In genomic region chr11:69428751-69429150, GRCm38 (mm10) we compare ENCODE assay signal across 8 mouse cellular contexts. TPM values are rescaled to one million over a fixed set of nuclear protein-coding genes. Genes with fewer than 3 reads are reported as not detected.
DNase-seq lines count a peak whose midpoint lies in the region; ATAC-seq and TF ChIP-seq lines count a peak whose summit lies in the region.

No protein-coding gene starts in this region.

- H3K9ac ChIP-seq in intestine, embryonic 15.5 days, result no peak overlapping the region
- no peak overlapping the region for H3K9ac ChIP-seq in lung, embryonic 16.5 days (ENCODE audit: low read length)

- ATAC-seq in intestine, embryonic 15.5 days, result peak; percentile 32
- ATAC-seq in lung, embryonic 16.5 days (ENCODE audit: low read depth), result peak; percentile 63; the same call in 1 of the 2 replicates
- no peak for ATAC-seq in erythroblast, adult 5-6 weeks (replicated peaks; ENCODE audit: low FRiP score, poor library complexity, severe bottlenecking)

- H3K27ac ChIP-seq in intestine, embryonic 15.5 days, result no peak overlapping the region
- H3K27ac ChIP-seq in lung, embryonic 16.5 days (ENCODE audit: low read length), result peak overlapping the region; percentile 61
- no peak overlapping the region for H3K27ac ChIP-seq in left cerebral cortex, adult 2 months

- peaks cover 12% of the 10 kb centered on the region for H3K4me1 ChIP-seq in intestine, embryonic 15.5 days (replicated peaks)
- peaks cover 14% of the 10 kb centered on the region for H3K4me1 ChIP-seq in lung, embryonic 16.5 days (replicated peaks; ENCODE audit: control insufficient read depth, insufficient read depth, low read length)

- no peak overlapping the region for H3K4me2 ChIP-seq in intestine, embryonic 15.5 days (replicated peaks)
- H3K4me2 ChIP-seq in lung, embryonic 16.5 days (ENCODE audit: low read depth, low read length), result no peak overlapping the region

- no peaks in the 10 kb centered on the region for H3K9me3 ChIP-seq in intestine, embryonic 15.5 days
- no peaks in the 10 kb centered on the region for H3K9me3 ChIP-seq in lung, embryonic 16.5 days (ENCODE audit: control insufficient read depth, low read length)

- no peaks in the 10 kb centered on the region for H3K36me3 ChIP-seq in intestine, embryonic 15.5 days
- H3K36me3 ChIP-seq in lung, embryonic 16.5 days (ENCODE audit: control insufficient read depth, insufficient read depth, low read length), result no peaks in the 10 kb centered on the region

- no peaks in the 10 kb centered on the region for H3K27me3 ChIP-seq in intestine, embryonic 15.5 days (replicated peaks)
- H3K27me3 ChIP-seq in lung, embryonic 16.5 days (ENCODE audit: control insufficient read depth, insufficient read depth, low read depth, low read length), result no peaks in the 10 kb centered on the region

- WGBS in intestine, embryonic 15.5 days, result 14% methylated on average over 4 of the region's 4 CpGs
- WGBS in lung, embryonic 16.5 days, result 15% methylated on average over 4 of the region's 4 CpGs

- TF ChIP-seq CTCF in left cerebral cortex, adult 2 months (IDR thresholded peaks at IDR 0.05), result no peak

- peak; percentile 58 to 67 for DNase-seq in adrenal gland, adult (ENCODE audit: inconsistent age in 2 of 2, low spot score in 1 of 2)
- no peak for DNase-seq in adrenal gland, adult 8-10 months
- DNase-seq in CD4-positive helper T cell, adult 2 months (ENCODE audit: low read depth, low spot score), result peak; percentile 40
- DNase-seq in left cerebral cortex, adult 2 months (ENCODE audit: extremely low spot score in 1 of 2, low spot score in 2 of 2), result no peak
- DNase-seq in right cerebral cortex, postnatal 14 days, result no peak

- intact Hi-C loops in left cerebral cortex, adult 2 months (cut with DNase I), result no loop called here

- H3K4me3 ChIP-seq in intestine, embryonic 15.5 days (replicated peaks), result no peak overlapping the region
- no peak overlapping the region for H3K4me3 ChIP-seq in lung, embryonic 16.5 days (ENCODE audit: low read length)
- H3K4me3 ChIP-seq in left cerebral cortex, adult 2 months, result no peak overlapping the region

RNA-seq across cellular contexts. Expression of gene Kdm6b, which starts 15.3 kb away (rescaled TPM):
- total RNA-seq in adrenal gland, adult 8-10 months (2022), result 10 to 100 TPM; 20.4 to 44.2 (median 35.1) TPM
- 23.7 and 24.3 TPM in 2 replicates for polyA plus RNA-seq in intestine, embryonic 15.5 days (2015; fragmentation: Nextera tagmentation; extraction: Ambion mirVana)
- 25.2 and 26.0 TPM in 2 replicates for polyA plus RNA-seq in lung, embryonic 16.5 days (2015; fragmentation: Nextera tagmentation; extraction: Ambion mirVana)
- total RNA-seq in erythroblast, adult 5-6 weeks (2015; ENCODE audit: low replicate concordance), result 5.8 and 8.2 TPM in 2 replicates
- total RNA-seq in erythroblast, adult 5-6 weeks (2017; ENCODE audit: low replicate concordance), result 0.84 and 1.5 TPM in 2 replicates
- total RNA-seq in left cerebral cortex, adult 2 months (2021), result 10 to 100 TPM; 31.1 to 45.3 TPM

RNA-seq across cellular contexts. Expression of gene Tmem88, which starts 30.7 kb away (rescaled TPM):
- 10 to 100 TPM in 2 of 4 experiments, 1 to 10 TPM in 2; 6.3 to 16.0 (median 10.4) TPM for total RNA-seq in adrenal gland, adult 8-10 months (2022)
- 30.7 and 32.1 TPM in 2 replicates for polyA plus RNA-seq in intestine, embryonic 15.5 days (2015; fragmentation: Nextera tagmentation; extraction: Ambion mirVana)
- polyA plus RNA-seq in lung, embryonic 16.5 days (2015; fragmentation: Nextera tagmentation; extraction: Ambion mirVana), result 54.7 and 57.4 TPM in 2 replicates
- not detected in 2 replicates for total RNA-seq in erythroblast, adult 5-6 weeks (2015; ENCODE audit: low replicate concordance)
- not detected in 2 replicates for total RNA-seq in erythroblast, adult 5-6 weeks (2017; ENCODE audit: low replicate concordance)
- 1 to 10 TPM; 2.9 to 3.8 TPM for total RNA-seq in left cerebral cortex, adult 2 months (2021)

RNA-seq across cellular contexts. Expression of gene Cyb5d1, which starts 33.3 kb away (rescaled TPM):
- 10 to 100 TPM; 53.9 to 65.7 (median 60.5) TPM for total RNA-seq in adrenal gland, adult 8-10 months (2022)
- polyA plus RNA-seq in intestine, embryonic 15.5 days (2015; fragmentation: Nextera tagmentation; extraction: Ambion mirVana), result 22.7 and 24.8 TPM in 2 replicates
- polyA plus RNA-seq in lung, embryonic 16.5 days (2015; fragmentation: Nextera tagmentation; extraction: Ambion mirVana), result 32.3 and 32.6 TPM in 2 replicates
- 12.5 and 16.1 TPM in 2 replicates for total RNA-seq in erythroblast, adult 5-6 weeks (2015; ENCODE audit: low replicate concordance)
- total RNA-seq in erythroblast, adult 5-6 weeks (2017; ENCODE audit: low replicate concordance), result 23.5 and 31.4 TPM in 2 replicates
- total RNA-seq in left cerebral cortex, adult 2 months (2021), result 10 to 100 TPM; 40.7 to 45.6 TPM

RNA-seq across cellular contexts. Expression of gene Naa38, which starts 33.5 kb away (rescaled TPM):
- total RNA-seq in adrenal gland, adult 8-10 months (2022), result 100 to 1,000 TPM; 138 to 160 (median 154) TPM
- 154 and 182 TPM in 2 replicates for polyA plus RNA-seq in intestine, embryonic 15.5 days (2015; fragmentation: Nextera tagmentation; extraction: Ambion mirVana)
- polyA plus RNA-seq in lung, embryonic 16.5 days (2015; fragmentation: Nextera tagmentation; extraction: Ambion mirVana), result 158 and 165 TPM in 2 replicates
- 25.6 and 30.3 TPM in 2 replicates for total RNA-seq in erythroblast, adult 5-6 weeks (2015; ENCODE audit: low replicate concordance)
- 18.5 and 25.2 TPM in 2 replicates for total RNA-seq in erythroblast, adult 5-6 weeks (2017; ENCODE audit: low replicate concordance)
- 100 to 1,000 TPM in 1 of 2 experiments, 10 to 100 TPM in 1; 94.0 to 113 TPM for total RNA-seq in left cerebral cortex, adult 2 months (2021)

RNA-seq across cellular contexts. Expression of gene Chd3, which starts 59.5 kb away (rescaled TPM):
- 100 to 1,000 TPM in 2 of 4 experiments, 10 to 100 TPM in 2; 89.8 to 169 (median 115) TPM for total RNA-seq in adrenal gland, adult 8-10 months (2022)
- 39.9 and 44.1 TPM in 2 replicates for polyA plus RNA-seq in intestine, embryonic 15.5 days (2015; fragmentation: Nextera tagmentation; extraction: Ambion mirVana)
- polyA plus RNA-seq in lung, embryonic 16.5 days (2015; fragmentation: Nextera tagmentation; extraction: Ambion mirVana), result 56.9 and 60.3 TPM in 2 replicates
- total RNA-seq in erythroblast, adult 5-6 weeks (2015; ENCODE audit: low replicate concordance), result 7.9 and 9.8 TPM in 2 replicates
- 16.8 and 18.5 TPM in 2 replicates for total RNA-seq in erythroblast, adult 5-6 weeks (2017; ENCODE audit: low replicate concordance)
- total RNA-seq in left cerebral cortex, adult 2 months (2021), result 100 to 1,000 TPM; 406 to 416 TPM

Comparison
In these comparisons a context has a peak if more than half of its experiments do, and no peak if none do; other contexts are left out.
1. DNase-seq: peak in adrenal gland, adult (2 of 2) and CD4-positive helper T cell, adult 2 months (single experiment); none in adrenal gland, adult 8-10 months (single experiment), left cerebral cortex, adult 2 months (0 of 2) and right cerebral cortex, postnatal 14 days (single experiment).